Mouse (Mus musculus) cerebellum, adult 2 months (tissue): Measurements from ENCODE around the gene Ccdc40.

ENCODE experiments used
- CTCF ChIP-seq: fragments of 200-500 bp; IDR thresholded peaks from 2 replicates; pipeline ENCODE4 v1.5.1; 2011; ENCODE audit warnings: low read depth, mild to moderate bottlenecking, control low read depth, low read length, moderate library complexity, borderline replicate concordance; ENCODE audit not compliant: insufficient read depth
- POLR2A ChIP-seq: fragments of 200-500 bp; IDR thresholded peaks from 2 replicates; pipeline ENCODE4 v1.6.1; 2011; ENCODE audit warnings: low read length, control low read depth, borderline replicate concordance; ENCODE audit not compliant: insufficient read depth

- no peak for TF ChIP-seq POLR2A
- no peak for TF ChIP-seq CTCF
These were observed 12.4 kb upstream of the Ccdc40 start for GRCm38 (mm10) chr11:119215905-119216507.
